Mouse (Mus musculus) forebrain, embryonic 14.5 days (tissue): ENCODE measurements around the gene Vmn1r210. TPM values are rescaled to one million over a fixed set of nuclear protein-coding genes. Genes with fewer than 3 reads are reported as not detected.
"Not testable (repeated sequence)": the region's sequence is repeated elsewhere in the genome, so short reads cannot be mapped to it uniquely, and the experiment has no call there.

Source experiments
- ATAC-seq: fragments of 200-750 bp; cut with Nextera tagmentation; 2 replicates; pipeline ENCODE4 v1.8.0; 2017; ENCODE audit warnings: mild to moderate bottlenecking, moderate library complexity
- DNase-seq: peaks from one replicate; pipeline ENCODE4 v3.0.0-alpha.2; 2015; ENCODE audit warnings: low spot score
- H3K27ac ChIP-seq: fragments of 300-500 bp; sonication (generic); 2 replicates; pipeline ENCODE4 v1.5.1; 2014; ENCODE audit warnings: low read depth, mild to moderate bottlenecking, control low read depth, low read length, moderate library complexity
- H3K27me3 ChIP-seq: fragments of 300-500 bp; sonication (generic); replicated peaks from 2 replicates; pipeline ENCODE4 v1.6.1; 2014; ENCODE audit warnings: low read length, control low read depth, mixed read lengths; ENCODE audit not compliant: control insufficient read depth, insufficient read depth
- H3K36me3 ChIP-seq: fragments of 300-500 bp; sonication (generic); 2 replicates; pipeline ENCODE4 v1.6.1; 2014; ENCODE audit warnings: low read length, control low read depth; ENCODE audit not compliant: control insufficient read depth, insufficient read depth
- H3K4me1 ChIP-seq: fragments of 300-500 bp; sonication (generic); 2 replicates; pipeline ENCODE4 v1.6.1; 2014; ENCODE audit warnings: antibody characterized with exemption, low read length, control low read depth; ENCODE audit not compliant: control insufficient read depth, insufficient read depth
- H3K4me2 ChIP-seq: fragments of 300-500 bp; sonication (generic); 2 replicates; pipeline ENCODE4 v1.6.1; 2014; ENCODE audit warnings: mild to moderate bottlenecking, control low read depth, low read length
- H3K4me3 ChIP-seq: fragments of 300-500 bp; sonication (generic); 2 replicates; pipeline ENCODE4 v1.5.1; 2014; ENCODE audit warnings: low read depth, low read length, control low read depth
- H3K9ac ChIP-seq: fragments of 300-500 bp; sonication (generic); 2 replicates; pipeline ENCODE4 v1.6.1; 2014; ENCODE audit warnings: mild to moderate bottlenecking, low read length, control low read depth, moderate library complexity
- H3K9me3 ChIP-seq: fragments of 300-500 bp; sonication (generic); replicated peaks from 2 replicates; pipeline ENCODE4 v1.6.1; 2016; ENCODE audit warnings: low read length, control low read depth, mixed read lengths; ENCODE audit not compliant: control insufficient read depth
- WGBS: fragments of 180-500 bp; shearing (Covaris S2); extraction: QIAGEN DNeasy Blood & Tissue Kit; methylation state at CpG from one replicate; pipeline ENCODE4 v1.1.7; 2014; 5-methylcytosine and 5-hydroxymethylcytosine counted together
- polyA plus RNA-seq: library from polyadenylated mRNA; unstranded; fragments of >200 nt; fragmentation: Nextera tagmentation; extraction: Ambion mirVana; gene quantifications from 2 replicates; pipeline ENCODE4 v1.2.1, GENCODE M21; 2014

The Vmn1r210 gene
- polyA plus RNA-seq: not detected in 2 replicates

DNA sequence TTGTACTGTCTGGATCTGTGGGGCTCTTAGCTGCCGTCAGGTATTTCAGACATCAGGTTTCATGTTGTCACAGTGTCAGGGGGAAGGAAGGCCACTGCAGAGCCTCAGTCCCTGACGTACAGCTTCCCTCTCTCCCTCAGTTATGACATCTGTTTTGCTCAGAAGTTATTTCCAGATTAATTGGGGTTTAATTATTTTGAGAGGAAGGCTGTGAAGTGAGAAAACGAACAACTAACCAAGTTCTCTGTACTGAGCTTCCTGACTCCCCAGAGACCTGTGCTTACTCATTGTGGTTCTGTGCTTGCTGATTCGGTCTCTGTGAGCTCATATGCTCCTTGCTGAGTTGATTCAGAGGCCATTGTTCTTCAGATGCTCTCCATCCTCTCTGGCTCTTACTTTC lies at the start of gene Vmn1r210:
Gene Vmn1r210 (minus strand): TSS at position 101 of the 400 bp plus-strand sequence.
- no peak for DNase-seq
- Histone ChIP-seq H3K27ac (no peak within 1 kb of the TSS), H3K36me3 (no peaks in the 10 kb centered on the region), H3K27me3 (no peaks in the 10 kb centered on the region), H3K4me2 (no peak within 1 kb of the TSS), H3K9ac (no peak within 1 kb of the TSS), H3K4me1 (no peaks in the 10 kb centered on the region), H3K9me3 (no peaks in the 10 kb centered on the region), H3K4me3 (no peak within 1 kb of the TSS)
- no peak for ATAC-seq
- 56% methylated on average over 4 of the region's 4 CpGs for WGBS

DNA sequence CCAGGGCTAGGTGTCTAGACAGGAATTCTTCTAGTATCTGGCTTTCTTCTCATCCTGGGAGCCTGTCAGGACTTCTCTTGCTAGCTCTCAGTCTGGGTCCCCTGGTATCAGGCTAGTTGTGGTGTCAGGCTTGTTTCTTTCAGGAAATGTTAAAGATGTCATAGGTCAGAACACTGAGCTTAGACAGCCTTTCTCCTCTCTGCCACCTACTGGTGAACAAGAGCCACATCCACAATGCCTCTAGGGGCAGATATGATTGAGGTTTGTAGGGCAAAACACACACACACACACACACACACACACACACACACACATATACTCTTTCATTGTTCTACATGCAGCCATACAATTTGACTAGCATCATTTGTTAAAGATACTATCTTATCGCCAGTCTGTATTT lies 48.1 kb upstream of the Vmn1r210 start:
- H3K27ac ChIP-seq: no peak overlapping the region
- H3K27me3 ChIP-seq: no peaks in the 10 kb centered on the region
- no peaks in the 10 kb centered on the region for H3K36me3 ChIP-seq
- WGBS: 92% methylated on average over 1 of the region's 1 CpGs
- H3K4me1 ChIP-seq: no peaks in the 10 kb centered on the region
- no peaks in the 10 kb centered on the region for H3K9me3 ChIP-seq
- no peak overlapping the region for H3K4me3 ChIP-seq
- ATAC-seq: no peak
- no peak overlapping the region for H3K9ac ChIP-seq
- H3K4me2 ChIP-seq: no peak overlapping the region
- DNase-seq: no peak

DNA sequence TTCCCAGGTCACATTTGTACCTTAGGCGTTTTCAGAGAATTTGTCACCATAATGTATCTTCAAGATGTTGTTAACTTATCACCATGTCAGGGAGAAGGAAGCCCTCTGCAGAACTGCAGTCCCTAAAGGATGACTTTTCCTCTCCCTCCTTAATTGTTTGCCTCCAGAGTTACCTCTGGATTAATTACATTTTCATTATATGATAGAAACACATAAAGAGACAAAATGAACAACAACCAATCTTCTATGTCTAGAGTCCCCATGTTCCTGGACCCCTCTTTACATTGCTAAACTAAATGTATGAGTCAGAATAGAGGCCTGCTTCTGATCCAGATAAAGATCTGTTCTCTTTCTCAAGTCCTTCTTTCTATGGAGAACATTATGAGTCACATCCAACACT lies 26.3 kb upstream of the Vmn1r210 start, which contains the start of gene Vmn1r211:
Gene Vmn1r211 (minus strand): TSS at position 101 of the 400 bp plus-strand sequence.
- Histone ChIP-seq H3K36me3 (no peaks in the 10 kb centered on the region), H3K9ac (no peak within 1 kb of the TSS), H3K4me2 (no peak within 1 kb of the TSS), H3K27me3 (no peaks in the 10 kb centered on the region), H3K9me3 (no peaks in the 10 kb centered on the region), H3K27ac (no peak within 1 kb of the TSS), H3K4me3 (no peak within 1 kb of the TSS), H3K4me1 (no peaks in the 10 kb centered on the region)
- ATAC-seq (no peak), DNase-seq (no peak)
- WGBS: 80% methylated on average over 1 of the region's 1 CpGs

DNA sequence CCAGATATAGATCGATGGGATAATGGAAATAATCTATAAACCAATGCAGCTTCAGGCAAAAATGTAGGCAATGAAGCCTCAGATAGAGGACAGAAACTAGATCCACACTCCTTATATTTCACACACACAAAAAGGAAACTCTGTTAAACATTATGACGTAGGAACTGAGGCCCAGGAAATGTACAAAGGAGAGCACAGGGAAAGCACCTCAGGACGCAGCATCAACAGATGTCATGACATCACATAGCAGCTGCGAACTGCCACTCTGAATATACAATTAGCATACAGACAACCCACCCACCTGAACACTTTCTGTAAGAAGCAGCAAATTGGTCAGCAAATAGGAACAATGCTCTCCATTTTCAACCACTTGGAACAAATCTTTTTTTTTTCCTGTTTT lies 23.6 kb upstream of the Vmn1r210 start:
- DNase-seq (no peak), ATAC-seq (no peak)
- Histone ChIP-seq H3K4me2 (no peak overlapping the region), H3K27ac (no peak overlapping the region), H3K27me3 (no peaks in the 10 kb centered on the region), H3K4me1 (no peaks in the 10 kb centered on the region), H3K9ac (no peak overlapping the region), H3K36me3 (no peaks in the 10 kb centered on the region), H3K9me3 (no peaks in the 10 kb centered on the region), H3K4me3 (no peak overlapping the region)
- 58% methylated on average over 4 of the region's 4 CpGs for WGBS

DNA sequence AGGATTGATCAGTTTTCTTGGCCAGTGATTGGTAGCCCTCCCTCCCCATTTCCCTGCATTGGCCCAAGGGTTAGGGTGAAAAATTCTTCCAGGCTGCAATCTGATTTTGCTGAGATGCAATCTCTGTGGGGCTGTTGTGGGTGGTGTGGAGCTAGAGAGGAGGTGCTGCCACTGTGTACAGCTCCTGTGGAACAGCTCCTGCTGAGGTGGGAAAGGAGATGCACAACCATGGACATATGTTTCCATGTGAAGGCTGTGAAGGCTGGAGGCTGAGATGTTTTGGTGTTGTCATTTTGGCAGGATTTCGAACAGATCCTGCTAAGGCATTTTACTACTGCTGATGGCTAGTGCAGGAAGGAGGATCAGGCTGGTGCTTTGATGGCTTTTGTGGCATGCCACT lies 15.7 kb upstream of the Vmn1r210 start:
- H3K4me1 ChIP-seq: no peaks in the 10 kb centered on the region
- H3K27me3 ChIP-seq: no peaks in the 10 kb centered on the region
- H3K4me2 ChIP-seq: no peak overlapping the region
- no peak overlapping the region for H3K4me3 ChIP-seq
- DNase-seq (no peak), ATAC-seq (no peak)
- no peaks in the 10 kb centered on the region for H3K9me3 ChIP-seq
- H3K9ac ChIP-seq: no peak overlapping the region
- no peak overlapping the region for H3K27ac ChIP-seq
- H3K36me3 ChIP-seq: no peaks in the 10 kb centered on the region
- WGBS: 80% methylated on average over 1 of the region's 1 CpGs

DNA sequence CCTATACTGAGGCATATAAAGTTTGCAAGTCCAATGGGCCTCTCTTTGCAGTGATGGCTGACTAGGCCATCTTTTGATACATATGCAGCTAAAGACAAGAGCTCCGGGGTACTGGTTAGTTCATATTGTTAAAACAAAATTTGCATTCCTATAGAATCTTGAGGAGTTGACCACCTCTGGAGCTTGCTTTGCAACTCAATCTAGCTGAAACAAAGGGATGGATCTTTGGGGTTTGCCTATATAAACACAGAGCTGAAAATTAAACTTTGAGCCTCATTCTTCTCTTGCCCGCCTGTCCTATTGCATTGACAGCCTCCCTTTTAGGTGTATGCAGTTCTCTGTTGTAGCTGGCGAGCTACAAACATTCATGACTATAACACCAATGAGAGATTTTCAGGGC lies 13.2 kb upstream of the Vmn1r210 start:
- ATAC-seq: not testable (repeated sequence)

DNA sequence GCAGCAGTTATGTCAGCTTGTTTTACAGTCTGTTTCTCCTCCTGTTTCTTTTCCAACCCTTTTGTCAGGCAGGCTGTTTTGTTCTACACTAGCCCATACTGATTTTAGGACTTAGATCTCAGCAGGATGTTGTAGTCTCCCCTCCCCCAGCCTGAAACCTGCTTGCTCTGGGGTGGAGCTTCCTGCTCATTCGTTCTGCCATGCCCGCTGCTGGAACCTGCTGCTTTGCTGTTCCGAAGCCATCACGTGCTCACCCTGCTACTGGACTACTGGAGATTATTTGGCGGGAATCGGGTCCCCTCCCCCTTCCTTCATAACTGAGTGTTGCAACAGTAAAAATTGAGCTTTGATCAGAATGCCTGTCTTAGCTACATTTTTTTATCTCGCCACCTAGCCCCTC lies 1.8 kb downstream of the Vmn1r210 start:
- H3K4me1 ChIP-seq, H3K27me3 ChIP-seq, H3K4me3 ChIP-seq, H3K9me3 ChIP-seq, H3K4me2 ChIP-seq, H3K27ac ChIP-seq, H3K36me3 ChIP-seq, ATAC-seq, H3K9ac ChIP-seq: not testable (repeated sequence)
- 35% methylated on average over 7 of the region's 7 CpGs for WGBS
- peak; percentile 0 for DNase-seq

More for the DNA sequence above, 13.2 kb upstream of the Vmn1r210 start:
- not testable (repeated sequence) for H3K4me3 ChIP-seq, DNase-seq, H3K9me3 ChIP-seq, H3K27me3 ChIP-seq, H3K4me2 ChIP-seq, H3K9ac ChIP-seq, H3K27ac ChIP-seq, H3K36me3 ChIP-seq, H3K4me1 ChIP-seq
- 48% methylated on average over 3 of the region's 3 CpGs for WGBS

DNA sequence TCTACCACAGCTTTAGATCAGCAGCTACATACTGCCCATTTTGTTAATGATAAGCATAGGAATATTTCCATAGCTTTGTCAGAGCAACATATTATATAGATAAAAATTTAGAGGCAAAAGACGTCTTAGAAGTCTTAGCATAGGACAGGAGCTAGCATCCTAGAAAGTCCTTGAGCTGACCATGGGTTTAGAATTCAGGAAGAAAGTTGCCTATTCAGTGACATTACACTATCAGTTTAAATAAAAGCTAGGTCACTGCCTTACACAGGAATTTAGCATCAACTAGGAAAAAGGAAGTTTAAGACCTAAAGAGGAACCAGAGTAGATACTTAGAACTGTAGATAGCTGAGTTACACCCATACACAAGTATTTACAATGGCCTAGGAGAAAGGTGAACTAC lies 9.5 kb downstream of the Vmn1r210 start:
- H3K4me3 ChIP-seq, DNase-seq, H3K4me1 ChIP-seq, H3K27ac ChIP-seq, H3K9me3 ChIP-seq, H3K27me3 ChIP-seq, H3K9ac ChIP-seq, H3K4me2 ChIP-seq, H3K36me3 ChIP-seq, ATAC-seq: not testable (repeated sequence)
- WGBS: 93% methylated on average over 1 of the region's 1 CpGs

DNA sequence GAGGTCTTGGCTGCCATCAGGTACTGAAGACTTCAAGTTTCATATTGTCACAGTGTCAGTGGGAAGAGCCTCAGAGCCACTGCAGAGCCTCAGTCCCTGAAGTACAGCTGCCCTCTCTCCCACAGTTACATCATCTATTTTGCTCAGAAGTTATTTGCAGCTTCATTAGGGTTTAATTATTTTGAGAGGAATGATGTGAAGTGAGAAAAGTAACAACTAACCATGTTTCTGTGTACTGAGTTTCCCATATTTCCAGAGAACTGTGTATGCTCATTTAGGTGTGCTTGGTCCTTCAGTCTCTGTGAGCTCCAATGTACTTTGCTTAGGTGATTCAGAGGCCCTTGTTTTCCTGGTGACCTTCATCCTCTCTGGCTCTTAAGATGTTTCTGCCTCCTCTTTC lies 21.6 kb downstream of the Vmn1r210 start, which contains the start of gene Vmn1r209:
Gene Vmn1r209 (minus strand): TSS at position 101 of the 400 bp plus-strand sequence.
- not testable (repeated sequence) for H3K4me2 ChIP-seq, ATAC-seq, H3K36me3 ChIP-seq, DNase-seq, H3K4me3 ChIP-seq, H3K27me3 ChIP-seq, H3K4me1 ChIP-seq, H3K9me3 ChIP-seq, H3K27ac ChIP-seq, H3K9ac ChIP-seq
